Mouse (Mus musculus): Measurements from ENCODE around the gene Rab25. TPM values are rescaled to one million over a fixed set of nuclear protein-coding genes. Genes with fewer than 3 reads are reported as not detected.
A peak's percentile ranks its signal among the peaks of the same experiment; 100 is the strongest.

Rab25 gene
- polyA plus RNA-seq, 1 experiment from 2014 or later, result not detected

DNA sequence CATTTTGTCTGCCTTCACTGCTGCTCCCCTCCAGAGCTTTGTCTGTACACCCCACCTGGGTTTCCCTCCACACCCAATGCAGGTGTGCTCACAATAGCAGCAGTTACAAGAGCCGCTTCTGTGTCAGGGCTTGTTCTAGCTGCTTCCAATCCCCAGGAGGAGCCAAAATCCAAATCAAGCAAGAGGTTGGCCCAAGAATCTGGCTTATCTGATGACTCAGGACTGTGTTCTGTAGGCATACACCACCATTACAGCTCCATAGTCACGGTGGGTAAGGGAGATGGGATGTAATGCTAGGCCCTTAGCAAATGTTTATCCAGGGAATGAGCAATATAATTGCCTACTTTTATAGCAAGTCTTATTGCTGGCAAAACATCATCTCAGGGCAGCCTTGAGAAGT, 31.7 kb downstream of the Rab25 start:
- Histone ChIP-seq H3K27ac (replicated peaks; ENCODE audit: low read depth, low read length) (no peak overlapping the region), H3K36me3 (ENCODE audit: control insufficient read depth, insufficient read depth, low read length) (no peaks in the 10 kb centered on the region), H3K4me1 (ENCODE audit: control insufficient read depth, insufficient read depth, low read length) (peaks cover 13% of the 10 kb centered on the region; the same call in 1 of the 2 replicates), H3K4me2 (ENCODE audit: low read length) (no peak overlapping the region), H3K9ac (replicated peaks; ENCODE audit: low read length) (no peak overlapping the region), H3K4me3 (replicated peaks; ENCODE audit: low read depth, low read length) (no peak overlapping the region), H3K27me3 (ENCODE audit: control insufficient read depth, insufficient read depth, low read length) (no peaks in the 10 kb centered on the region), H3K9me3 (ENCODE audit: control insufficient read depth, low read length) (no peaks in the 10 kb centered on the region)
- WGBS, result 92% methylated on average over 2 of the region's 2 CpGs
- DNase-seq, result no peak
- no peak for ATAC-seq (ENCODE audit: low FRiP score, low TSS enrichment)

DNA sequence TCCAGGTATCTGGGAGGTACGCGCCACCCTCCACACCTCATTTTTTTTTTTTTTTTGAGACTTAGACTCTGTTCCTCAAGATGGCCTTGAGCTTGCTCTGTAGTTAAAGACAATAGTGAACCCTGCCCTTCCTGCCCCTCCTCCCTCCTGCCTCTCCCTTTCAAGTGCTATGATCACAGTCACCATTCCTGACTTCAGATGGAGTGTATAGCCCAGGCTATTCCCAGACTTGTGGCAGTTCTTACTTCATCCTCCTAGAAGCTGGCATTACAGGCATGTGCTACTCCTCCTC, 33.1 kb downstream of the Rab25 start:
- H3K9me3 ChIP-seq (ENCODE audit: control insufficient read depth, low read length), result no peaks in the 10 kb centered on the region
- WGBS, result 97% methylated on average over 2 of the region's 2 CpGs
- no peak overlapping the region for H3K9ac ChIP-seq (replicated peaks; ENCODE audit: low read length)
- H3K27me3 ChIP-seq (ENCODE audit: control insufficient read depth, insufficient read depth, low read length), result no peaks in the 10 kb centered on the region
- no peak overlapping the region for H3K27ac ChIP-seq (replicated peaks; ENCODE audit: low read depth, low read length)
- no peaks in the 10 kb centered on the region for H3K36me3 ChIP-seq (ENCODE audit: control insufficient read depth, insufficient read depth, low read length)
- no peak for ATAC-seq (ENCODE audit: low FRiP score, low TSS enrichment)
- DNase-seq, result no peak
- peaks cover 21% of the 10 kb centered on the region; the same call in 1 of the 2 replicates for H3K4me1 ChIP-seq (ENCODE audit: control insufficient read depth, insufficient read depth, low read length)
- no peak overlapping the region for H3K4me3 ChIP-seq (replicated peaks; ENCODE audit: low read depth, low read length)
- no peak overlapping the region for H3K4me2 ChIP-seq (ENCODE audit: low read length)

DNA sequence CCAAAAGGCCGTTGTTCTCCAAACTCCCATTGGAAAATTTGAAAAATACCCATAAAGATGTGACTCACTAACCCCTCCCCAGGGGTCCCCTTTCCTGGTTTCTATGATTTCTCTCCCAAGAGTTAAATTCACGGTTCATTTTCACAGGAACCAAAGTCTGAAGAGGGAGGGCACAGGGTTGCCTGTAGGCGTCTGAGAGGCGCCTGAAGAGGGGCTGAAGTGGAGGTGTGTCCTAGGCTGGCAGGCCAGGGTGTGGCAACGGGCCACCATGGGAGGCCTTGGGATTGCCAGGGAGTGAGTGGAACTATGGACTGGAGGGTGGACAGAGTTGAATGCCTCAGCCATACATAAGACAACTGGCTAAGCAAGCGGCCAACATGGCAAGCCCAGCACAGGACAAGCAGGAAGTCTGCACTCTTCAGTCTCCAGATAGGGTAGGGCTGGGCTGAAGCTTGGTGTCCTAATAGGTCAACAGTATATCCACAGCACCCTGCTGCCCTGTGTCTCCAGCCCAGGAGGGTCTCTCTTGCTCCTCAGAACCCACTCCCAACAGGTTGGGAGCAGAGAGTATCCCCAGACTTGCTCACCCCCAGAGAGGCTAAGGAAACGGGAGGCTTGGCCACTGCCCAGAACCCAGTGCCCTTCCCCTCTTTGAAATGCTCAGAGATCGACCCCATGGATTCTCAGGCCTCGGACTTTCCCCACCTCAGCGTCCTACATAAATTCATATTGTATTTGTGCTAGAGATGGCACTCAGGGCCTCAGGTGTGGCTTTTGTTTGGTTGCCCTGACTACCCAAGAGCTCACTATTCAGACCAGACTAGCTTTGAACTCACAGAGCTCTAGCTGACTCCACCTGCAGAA, 33.6 kb downstream of the Rab25 start:
- no peak for DNase-seq
- no peaks in the 10 kb centered on the region for H3K36me3 ChIP-seq (ENCODE audit: control insufficient read depth, insufficient read depth, low read length)
- H3K27ac ChIP-seq (replicated peaks; ENCODE audit: low read depth, low read length), result no peak overlapping the region
- peaks cover 26% of the 10 kb centered on the region for H3K4me1 ChIP-seq (ENCODE audit: control insufficient read depth, insufficient read depth, low read length)
- ATAC-seq (ENCODE audit: low FRiP score, low TSS enrichment), result no peak
- H3K4me2 ChIP-seq (ENCODE audit: low read length), result no peak overlapping the region
- no peak overlapping the region for H3K4me3 ChIP-seq (replicated peaks; ENCODE audit: low read depth, low read length)
- H3K9me3 ChIP-seq (ENCODE audit: control insufficient read depth, low read length), result no peaks in the 10 kb centered on the region
- WGBS, result 85% methylated on average over 10 of the region's 10 CpGs
- no peak overlapping the region for H3K9ac ChIP-seq (replicated peaks; ENCODE audit: low read length)
- H3K27me3 ChIP-seq (ENCODE audit: control insufficient read depth, insufficient read depth, low read length), result no peaks in the 10 kb centered on the region

DNA sequence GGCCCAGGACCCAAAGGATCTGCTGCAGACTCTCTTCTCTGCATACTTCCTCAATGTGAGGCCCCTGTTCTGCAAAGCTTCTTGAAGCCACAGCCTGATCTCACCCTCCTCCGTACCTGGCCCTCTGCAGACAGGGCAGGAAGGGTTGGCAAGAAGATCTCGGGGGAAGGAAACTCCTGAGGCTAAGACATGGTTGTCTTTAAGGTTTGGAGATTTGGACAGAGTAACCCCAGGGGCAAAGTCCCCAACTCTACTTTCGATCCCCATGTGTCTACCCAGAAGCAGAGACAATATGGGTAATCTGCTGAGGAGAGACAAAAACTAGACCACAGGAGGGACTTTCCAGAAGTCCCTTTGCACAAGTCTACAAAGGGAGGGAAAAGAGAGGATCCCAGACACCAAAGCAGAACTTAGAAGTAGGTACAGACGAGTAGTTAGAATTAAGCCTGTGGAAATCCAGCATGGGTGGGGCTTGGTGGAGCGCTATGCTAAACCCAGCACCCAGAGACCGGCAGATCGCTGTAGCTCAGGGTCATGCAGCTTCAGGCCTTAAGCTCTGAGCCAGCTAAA, 34.5 kb downstream of the Rab25 start:
- no peak overlapping the region for H3K27ac ChIP-seq (replicated peaks; ENCODE audit: low read depth, low read length)
- peaks cover 30% of the 10 kb centered on the region for H3K4me1 ChIP-seq (ENCODE audit: control insufficient read depth, insufficient read depth, low read length)
- DNase-seq (no peak), ATAC-seq (ENCODE audit: low FRiP score, low TSS enrichment) (no peak)
- H3K9me3 ChIP-seq (ENCODE audit: control insufficient read depth, low read length), result no peaks in the 10 kb centered on the region
- H3K9ac ChIP-seq (replicated peaks; ENCODE audit: low read length), result no peak overlapping the region
- no peaks in the 10 kb centered on the region for H3K36me3 ChIP-seq (ENCODE audit: control insufficient read depth, insufficient read depth, low read length)
- no peaks in the 10 kb centered on the region for H3K27me3 ChIP-seq (ENCODE audit: control insufficient read depth, insufficient read depth, low read length)
- H3K4me3 ChIP-seq (replicated peaks; ENCODE audit: low read depth, low read length), result no peak overlapping the region
- 85% methylated on average over 7 of the region's 7 CpGs for WGBS
- no peak overlapping the region for H3K4me2 ChIP-seq (ENCODE audit: low read length)

DNA sequence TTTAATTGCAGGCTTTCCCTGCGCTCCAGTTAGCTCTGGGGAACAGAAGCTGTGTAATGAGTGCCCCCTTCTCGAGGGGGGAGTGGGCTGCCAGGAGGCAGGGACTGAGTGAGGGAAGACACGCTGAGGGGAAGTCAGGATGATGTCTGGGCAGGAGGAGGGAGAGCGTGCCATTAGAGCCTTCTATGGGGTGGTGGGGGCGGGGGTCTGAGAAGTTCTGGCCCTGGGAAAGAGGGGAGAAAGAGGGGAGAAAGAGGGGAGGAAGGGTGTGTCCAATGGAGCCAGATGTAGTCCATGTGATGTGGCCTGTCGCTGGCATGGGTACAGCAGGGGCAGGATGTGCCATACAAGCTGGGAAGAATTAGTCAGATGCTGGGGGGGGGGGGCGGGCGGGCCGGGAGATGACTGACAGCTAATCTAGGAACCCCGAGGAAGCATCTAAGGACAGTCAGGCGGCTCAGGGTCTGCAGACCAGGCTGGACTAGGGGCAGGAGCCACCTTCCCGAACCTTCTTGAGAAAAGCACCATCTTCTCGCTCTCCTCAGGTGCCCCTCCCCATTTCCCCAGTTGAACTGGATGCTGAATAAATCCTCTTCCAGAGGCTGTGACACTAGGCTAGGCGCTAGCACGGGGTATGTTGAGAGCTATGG, 35.1 kb downstream of the Rab25 start:
- Histone ChIP-seq H3K9ac (replicated peaks; ENCODE audit: low read length) (no peak overlapping the region), H3K36me3 (ENCODE audit: control insufficient read depth, insufficient read depth, low read length) (no peaks in the 10 kb centered on the region), H3K9me3 (ENCODE audit: control insufficient read depth, low read length) (no peaks in the 10 kb centered on the region), H3K27ac (replicated peaks; ENCODE audit: low read depth, low read length) (no peak overlapping the region), H3K4me3 (replicated peaks; ENCODE audit: low read depth, low read length) (no peak overlapping the region), H3K4me1 (ENCODE audit: control insufficient read depth, insufficient read depth, low read length) (peaks cover 30% of the 10 kb centered on the region), H3K27me3 (ENCODE audit: control insufficient read depth, insufficient read depth, low read length) (no peaks in the 10 kb centered on the region), H3K4me2 (ENCODE audit: low read length) (peak overlapping the region; percentile 22; the same call in 1 of the 2 replicates)
- ATAC-seq (ENCODE audit: low FRiP score, low TSS enrichment) (no peak), DNase-seq (no peak)
- WGBS, result 31% methylated on average over 12 of the region's 15 CpGs

DNA sequence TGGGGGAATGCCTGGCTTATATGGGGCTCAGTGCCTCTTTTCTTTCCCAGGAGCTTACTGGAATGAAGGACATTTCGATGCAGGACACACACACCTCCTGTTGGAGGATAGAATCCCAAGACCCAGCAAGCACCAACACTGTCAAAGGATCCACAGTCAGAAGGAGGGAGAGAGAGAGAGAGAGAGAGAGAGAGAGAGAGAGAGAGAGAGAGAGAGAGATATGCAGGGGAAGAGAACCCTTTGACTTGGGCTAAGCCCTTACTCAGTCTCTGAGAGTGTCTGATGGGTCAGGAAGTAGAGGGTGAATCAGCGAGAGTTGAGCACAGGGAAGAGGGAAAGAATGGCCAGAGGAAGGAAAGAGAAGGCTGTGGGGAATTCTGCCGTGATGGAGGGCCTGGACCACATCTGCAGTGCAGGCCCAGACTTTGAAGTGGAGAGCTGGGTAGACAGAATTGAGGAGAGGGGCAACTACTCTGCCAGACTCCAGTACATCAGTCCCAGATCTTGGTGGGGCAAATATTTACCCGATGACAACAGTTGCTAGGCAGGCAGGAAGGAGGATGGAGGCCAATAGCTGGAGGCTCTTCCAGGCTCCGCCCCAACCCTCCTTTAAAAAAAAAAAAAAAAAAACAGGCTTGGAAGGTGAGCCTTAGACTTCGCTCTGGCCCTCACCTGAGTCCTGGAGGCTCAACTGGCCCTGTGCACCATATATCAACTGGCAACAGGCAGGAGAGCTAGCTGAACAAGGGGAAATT, 35.8 kb downstream of the Rab25 start:
- peaks cover 30% of the 10 kb centered on the region for H3K4me1 ChIP-seq (ENCODE audit: control insufficient read depth, insufficient read depth, low read length)
- no peak for ATAC-seq (ENCODE audit: low FRiP score, low TSS enrichment)
- no peaks in the 10 kb centered on the region for H3K9me3 ChIP-seq (ENCODE audit: control insufficient read depth, low read length)
- no peak for DNase-seq
- H3K27me3 ChIP-seq (ENCODE audit: control insufficient read depth, insufficient read depth, low read length), result no peaks in the 10 kb centered on the region
- H3K9ac ChIP-seq (replicated peaks; ENCODE audit: low read length), result no peak overlapping the region
- WGBS, result 30% methylated on average over 6 of the region's 6 CpGs
- no peak overlapping the region for H3K27ac ChIP-seq (replicated peaks; ENCODE audit: low read depth, low read length)
- H3K36me3 ChIP-seq (ENCODE audit: control insufficient read depth, insufficient read depth, low read length), result no peaks in the 10 kb centered on the region
- peak overlapping the region; percentile 22; the same call in 1 of the 2 replicates for H3K4me2 ChIP-seq (ENCODE audit: low read length)
- no peak overlapping the region for H3K4me3 ChIP-seq (replicated peaks; ENCODE audit: low read depth, low read length)

DNA sequence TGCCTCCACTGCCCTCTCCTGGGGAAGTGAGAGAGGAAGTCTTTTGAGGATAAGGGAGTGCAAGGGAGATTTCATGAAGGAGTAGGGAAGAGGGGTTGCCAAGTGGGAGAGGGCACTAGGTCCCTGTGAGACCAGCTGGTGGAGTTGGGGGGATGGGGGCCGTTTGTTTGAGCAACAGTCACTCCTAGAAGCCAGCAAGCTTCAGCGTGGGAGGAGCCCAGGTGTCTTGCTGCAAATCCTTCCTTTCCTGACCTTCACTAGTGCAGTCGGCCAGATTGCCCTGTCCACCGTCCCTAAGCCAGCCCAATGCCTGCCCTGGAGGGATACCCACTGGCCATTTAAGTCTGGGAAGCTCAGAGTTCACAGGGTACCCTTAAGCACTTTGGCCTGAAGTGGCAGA, 36.5 kb downstream of the Rab25 start:
- Histone ChIP-seq H3K9me3 (ENCODE audit: control insufficient read depth, low read length) (no peaks in the 10 kb centered on the region), H3K36me3 (ENCODE audit: control insufficient read depth, insufficient read depth, low read length) (no peaks in the 10 kb centered on the region), H3K4me3 (replicated peaks; ENCODE audit: low read depth, low read length) (no peak overlapping the region), H3K27me3 (ENCODE audit: control insufficient read depth, insufficient read depth, low read length) (no peaks in the 10 kb centered on the region), H3K27ac (replicated peaks; ENCODE audit: low read depth, low read length) (no peak overlapping the region), H3K9ac (replicated peaks; ENCODE audit: low read length) (no peak overlapping the region), H3K4me2 (ENCODE audit: low read length) (no peak overlapping the region), H3K4me1 (ENCODE audit: control insufficient read depth, insufficient read depth, low read length) (peaks cover 30% of the 10 kb centered on the region)
- WGBS, result 62% methylated on average over 4 of the region's 4 CpGs
- ATAC-seq (ENCODE audit: low FRiP score, low TSS enrichment) (no peak), DNase-seq (no peak)

DNA sequence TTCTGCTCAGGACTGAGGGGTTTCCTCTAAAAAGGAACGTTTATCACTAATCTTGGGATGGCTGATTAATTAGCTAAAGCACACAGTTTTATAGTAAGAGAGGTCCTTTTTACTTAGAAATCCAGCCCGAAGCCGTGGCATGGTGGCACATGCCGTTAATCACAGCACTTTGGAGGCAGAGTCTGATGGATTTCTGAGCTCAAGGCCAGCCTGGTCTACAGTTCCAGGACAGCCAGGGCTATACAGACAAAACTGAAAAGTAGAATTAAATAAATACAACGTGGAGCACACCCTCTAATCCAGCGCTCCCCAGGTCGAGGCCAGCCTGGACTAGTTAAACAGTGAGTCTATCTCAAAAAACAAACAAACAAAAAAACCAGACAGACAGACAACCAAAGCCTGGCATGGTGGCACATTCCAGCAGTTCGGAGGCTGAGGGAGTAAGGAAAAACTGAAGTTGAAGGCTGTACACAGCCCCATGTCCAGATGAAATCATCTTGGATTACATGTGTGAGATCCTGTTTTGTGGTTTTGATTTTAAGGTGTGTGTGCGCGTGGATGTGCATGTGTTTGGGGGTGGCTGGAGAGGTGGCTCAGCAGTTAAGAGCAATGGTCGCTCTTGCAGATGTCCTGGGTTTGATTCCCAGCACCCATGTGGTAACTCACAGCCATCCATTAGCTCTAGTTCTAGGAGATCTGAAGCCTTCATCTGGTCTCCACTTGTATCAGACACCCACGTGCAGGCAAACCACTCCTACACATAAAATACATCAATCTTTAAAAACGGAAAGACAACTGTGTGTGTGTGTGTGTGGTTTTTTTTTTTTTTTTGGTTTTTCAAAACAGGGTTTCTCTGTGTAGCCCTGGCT, 37.4 kb downstream of the Rab25 start:
- Histone ChIP-seq H3K9me3 (ENCODE audit: control insufficient read depth, low read length) (no peaks in the 10 kb centered on the region), H3K4me2 (ENCODE audit: low read length) (peak overlapping the region; percentile 57), H3K27me3 (ENCODE audit: control insufficient read depth, insufficient read depth, low read length) (no peaks in the 10 kb centered on the region), H3K4me1 (ENCODE audit: control insufficient read depth, insufficient read depth, low read length) (peaks cover 30% of the 10 kb centered on the region), H3K4me3 (replicated peaks; ENCODE audit: low read depth, low read length) (peak overlapping the region; percentile 36), H3K36me3 (ENCODE audit: control insufficient read depth, insufficient read depth, low read length) (no peaks in the 10 kb centered on the region), H3K9ac (replicated peaks; ENCODE audit: low read length) (peak overlapping the region; percentile 50; the same call in 1 of the 2 replicates), H3K27ac (replicated peaks; ENCODE audit: low read depth, low read length) (peak overlapping the region; percentile 83)
- 51% methylated on average over 13 of the region's 13 CpGs for WGBS
- no peak; the same call in 1 of the 2 replicates for ATAC-seq (ENCODE audit: low FRiP score, low TSS enrichment)
- DNase-seq, result no peak
